Mouse (Mus musculus) spleen, postnatal 14 days (tissue): ENCODE measurements at regions not wholly inside any gene's neighbourhood (a gene's known extent, or its start where the extent isn't known, plus 50 kb on each side); places are given as distances from the start of the nearest gene placed in this dataset.

Experiments
- DNase-seq, 2 experiments: peaks; one replicate each; pipeline ENCODE4 v3.0.0; 2021 to 2022; ENCODE audit warnings: low spot score in 2 of 2

GRCm38 (mm10) chr5:35221451-35222305 is 56.4 kb upstream of the Adra2c start:
- no peak for DNase-seq

GRCm38 (mm10) chr5:35216271-35216670 is 61.8 kb upstream of the Adra2c start:
- no peak for DNase-seq

- no peak for DNase-seq
These were observed 62.5 kb upstream of the Adra2c start for GRCm38 (mm10) chr5:35215480-35216195.

- DNase-seq = no peak
These were observed 63.1 kb upstream of the Adra2c start for GRCm38 (mm10) chr5:35215007-35215406.

GRCm38 (mm10) chr5:35209348-35209747 is 68.8 kb upstream of the Adra2c start:
- DNase-seq = no peak

GRCm38 (mm10) chr5:35204049-35204448 is 74.1 kb upstream of the Adra2c start:
- DNase-seq = no peak

- no peak for DNase-seq
These were observed 79.7 kb upstream of the Adra2c start for GRCm38 (mm10) chr5:35198468-35198867.

- DNase-seq = peak in 1 of 2 experiments; percentile 8
These were observed 83.7 kb upstream of the Lrpap1 start for GRCm38 (mm10) chr5:35189113-35189797.

- no peak for DNase-seq
These were observed 80.3 kb upstream of the Lrpap1 start for GRCm38 (mm10) chr5:35185826-35186225.

GRCm38 (mm10) chr5:35185289-35185688 is 79.7 kb upstream of the Lrpap1 start:
- no peak for DNase-seq

GRCm38 (mm10) chr5:35183418-35183817 is 77.9 kb upstream of the Lrpap1 start:
- no peak for DNase-seq

GRCm38 (mm10) chr5:35177332-35177731 is 71.8 kb upstream of the Lrpap1 start:
- no peak for DNase-seq

GRCm38 (mm10) chr5:35176112-35176848 is 70.7 kb upstream of the Lrpap1 start:
- no peak for DNase-seq

GRCm38 (mm10) chr5:35174318-35174717 is 68.8 kb upstream of the Lrpap1 start:
- no peak for DNase-seq

- no peak for DNase-seq
These were observed 65.8 kb upstream of the Lrpap1 start for GRCm38 (mm10) chr5:35171336-35171735.

GRCm38 (mm10) chr5:35170369-35171130 is 65.0 kb upstream of the Lrpap1 start:
- DNase-seq = no peak

- DNase-seq = no peak
These were observed 64.2 kb upstream of the Lrpap1 start for GRCm38 (mm10) chr5:35169614-35170293.

- DNase-seq = no peak
These were observed 63.3 kb upstream of the Lrpap1 start for GRCm38 (mm10) chr5:35168853-35169252.

GRCm38 (mm10) chr5:35168369-35168768 is 62.8 kb upstream of the Lrpap1 start:
- DNase-seq = no peak

- no peak for DNase-seq
These were observed 60.4 kb upstream of the Lrpap1 start for GRCm38 (mm10) chr5:35165993-35166392.
